Mouse (Mus musculus) myocyte (in vitro differentiated cells): ENCODE results near the gene Gm9639.
"Not testable (repeated sequence)": the region's sequence is repeated elsewhere in the genome, so short reads cannot be mapped to it uniquely, and the experiment has no call there.

Experiments used
- CEBPB ChIP-seq: IDR thresholded peaks from 2 replicates; pipeline ENCODE4 v1.6.1; 2011; ENCODE audit warnings: mild to moderate bottlenecking, moderate library complexity; ENCODE audit not compliant: poor library complexity, insufficient read depth, severe bottlenecking
- E2F4 ChIP-seq: IDR thresholded peaks from one replicate; pipeline ENCODE4 v1.6.1; 2011; ENCODE audit warnings: mild to moderate bottlenecking, control low read depth, moderate library complexity; ENCODE audit not compliant: insufficient read depth
- MYOG ChIP-seq, 3 experiments: IDR thresholded peaks; one replicate each; pipeline ENCODE4 v1.6.1; 2011; ENCODE audit warnings: control low read depth in 2 of 3, low read depth in 2 of 3, mild to moderate bottlenecking in 2 of 3; ENCODE audit not compliant: insufficient read length in 2 of 3, control insufficient read depth in 1 of 3, insufficient read depth in 1 of 3
- POLR2A ChIP-seq: IDR thresholded peaks from one replicate; pipeline ENCODE4 v1.6.1; 2011; ENCODE audit warnings: low read depth, mild to moderate bottlenecking, control low read depth, moderate library complexity; ENCODE audit not compliant: insufficient read length
- POLR2AphosphoS2 ChIP-seq: IDR thresholded peaks from one replicate; pipeline ENCODE4 v1.6.1; 2011; ENCODE audit warnings: low read depth, control low read depth; ENCODE audit not compliant: insufficient read length
- USF1 ChIP-seq: IDR thresholded peaks from one replicate; pipeline ENCODE4 v1.6.1; 2011; ENCODE audit warnings: low read depth, mild to moderate bottlenecking, control low read depth, moderate library complexity

DNA sequence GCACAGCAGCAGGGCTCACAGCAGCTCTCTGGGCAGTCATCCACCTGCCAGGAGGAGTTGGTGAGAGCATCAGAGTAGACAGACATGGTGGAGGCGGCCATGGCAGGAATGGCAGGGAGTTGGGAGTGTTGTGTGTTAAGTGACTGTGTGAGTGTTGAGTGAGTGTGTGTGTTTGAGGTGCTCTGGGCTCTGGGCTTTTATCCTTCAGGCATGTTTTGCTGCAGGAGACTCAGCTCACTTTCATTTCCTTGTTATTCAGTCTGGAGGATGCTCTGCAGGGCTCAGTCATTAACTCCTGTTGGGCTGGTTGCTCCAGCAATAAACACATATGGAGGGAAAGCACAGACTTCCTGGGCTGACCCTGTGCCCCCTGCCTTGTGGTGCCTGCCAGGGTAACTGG is 12.4 kb downstream of the Gm9639 start, which contains the start of gene Gm3250:
- TF ChIP-seq POLR2A; USF1; POLR2AphosphoS2; MYOG (IDR thresholded peaks at IDR 0.05; ENCODE audit: control insufficient read depth in 1 of 3, insufficient read depth in 1 of 3, insufficient read length in 2 of 3, low read depth in 2 of 3); E2F4; CEBPB: not testable (repeated sequence)
